Mouse (Mus musculus) forebrain, postnatal 0 days (tissue): Measurements from ENCODE around the gene Ly6g6c. TPM values are rescaled to one million over a fixed set of nuclear protein-coding genes. Genes with fewer than 3 reads are reported as not detected.
A peak's percentile ranks its signal among the peaks of the same experiment; 100 is the strongest.

Experiments
- ATAC-seq: fragments of 200-750 bp; cut with Nextera tagmentation; 2 replicates; pipeline ENCODE4 v1.8.0; 2017; ENCODE audit warnings: mild to moderate bottlenecking, moderate library complexity
- DNase-seq: peaks from one replicate; pipeline ENCODE4 v3.0.0-alpha.2; 2015
- H3K27ac ChIP-seq: fragments of 300-500 bp; sonication (generic); 2 replicates; pipeline ENCODE4 v1.5.1; 2014; ENCODE audit warnings: low read depth, mild to moderate bottlenecking, antibody characterized with exemption, low read length, moderate library complexity, mixed read lengths
- H3K27me3 ChIP-seq: fragments of 300-500 bp; sonication (generic); 2 replicates; pipeline ENCODE4 v1.6.1; 2014; ENCODE audit warnings: mild to moderate bottlenecking, low read length, mixed read lengths; ENCODE audit not compliant: insufficient read depth
- H3K36me3 ChIP-seq: fragments of 300-500 bp; sonication (generic); 2 replicates; pipeline ENCODE4 v1.6.1; 2014; ENCODE audit warnings: mild to moderate bottlenecking, moderate library complexity; ENCODE audit not compliant: insufficient read depth
- H3K4me1 ChIP-seq: fragments of 300-500 bp; sonication (generic); 2 replicates; pipeline ENCODE4 v1.6.1; 2014; ENCODE audit warnings: antibody characterized with exemption; ENCODE audit not compliant: insufficient read depth
- H3K4me2 ChIP-seq: fragments of 300-500 bp; sonication (generic); 2 replicates; pipeline ENCODE4 v1.6.1; 2014; ENCODE audit warnings: low read depth, mild to moderate bottlenecking, moderate library complexity
- H3K4me3 ChIP-seq: fragments of 300-500 bp; sonication (generic); 2 replicates; pipeline ENCODE4 v1.5.1; 2014; ENCODE audit warnings: low read depth, low read length, mixed read lengths
- H3K9ac ChIP-seq: fragments of 300-500 bp; sonication (generic); 2 replicates; pipeline ENCODE4 v1.6.1; 2014; ENCODE audit warnings: mild to moderate bottlenecking
- H3K9me3 ChIP-seq: fragments of 300-500 bp; sonication (generic); 2 replicates; pipeline ENCODE4 v1.6.1; 2016; ENCODE audit warnings: low read length
- CTCF ChIP-seq: sonication (generic); IDR thresholded peaks from 2 replicates; pipeline ENCODE4 v1.5.1; 2016; ENCODE audit warnings: antibody characterized with exemption, control low read depth, low read depth
- WGBS: fragments of 180-500 bp; shearing (Covaris S2); extraction: QIAGEN DNeasy Blood & Tissue Kit; methylation state at CpG from one replicate; pipeline ENCODE4 v1.1.7; 2014; 5-methylcytosine and 5-hydroxymethylcytosine counted together
- polyA plus RNA-seq: library from polyadenylated mRNA; unstranded; fragments of >200 nt; fragmentation: Nextera tagmentation; extraction: Ambion mirVana; gene quantifications from 2 replicates; pipeline ENCODE4 v1.2.1, GENCODE M21; 2015
- total RNA-seq: library from RNA; depleted of rRNA; stranded (reverse); fragments of >200 nt; gene quantifications from 2 replicates; pipeline ENCODE4 v1.2.3, GENCODE M21; 2014; rRNA removed

Ly6g6c gene
- total and polyA plus RNA-seq, 2 experiments from 2014 or later = not detected

DNA sequence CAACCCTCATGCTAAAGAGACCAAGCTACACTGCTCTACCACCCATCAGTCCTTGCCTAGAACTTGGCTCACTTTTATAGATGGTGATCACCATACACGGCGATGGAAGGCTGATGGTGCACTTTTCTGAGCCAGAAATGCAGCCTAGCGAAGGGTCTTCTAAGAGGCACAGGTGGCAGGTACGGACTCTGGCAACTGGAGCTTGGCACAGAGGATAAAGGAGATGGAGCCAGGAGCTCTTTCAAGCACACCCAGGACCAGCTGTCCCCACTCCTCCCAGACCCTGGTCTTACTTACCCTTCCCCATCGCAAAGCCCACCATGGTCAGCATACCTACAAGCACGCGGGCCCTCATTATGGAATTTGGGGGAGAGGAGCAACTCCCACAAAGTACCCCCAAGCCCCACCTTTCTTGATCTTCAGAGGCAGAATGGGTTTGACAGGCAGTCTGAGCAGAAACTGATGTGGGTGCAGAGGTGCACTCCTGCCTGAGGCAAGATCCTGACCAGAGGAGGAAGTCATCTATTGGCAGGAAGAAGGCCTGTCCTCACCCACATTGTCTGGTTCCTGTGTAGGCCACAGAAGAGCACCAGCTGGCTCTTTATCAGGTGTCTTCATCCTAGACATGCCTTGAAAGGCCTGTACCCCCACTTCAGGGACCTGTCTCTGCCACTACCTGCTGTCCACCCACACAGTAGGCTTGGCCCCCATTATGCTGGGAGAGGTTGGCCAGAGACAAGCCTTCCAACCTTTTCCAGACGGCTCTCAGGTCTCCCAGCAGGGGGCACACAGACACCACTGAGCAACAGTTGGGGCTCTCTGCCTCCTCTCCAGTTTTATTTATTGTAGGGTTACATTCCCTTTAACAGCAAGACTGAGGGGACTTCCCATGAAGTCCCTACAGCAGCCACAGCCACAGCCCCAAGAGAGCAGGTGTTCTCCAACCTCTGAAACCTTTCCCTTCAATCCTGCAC is 50.1 kb downstream of the Ly6g6c start, which contains the start of gene Ly6g5b:
Gene Ly6g5b (minus strand): TSS at position 383 of the 974 bp plus-strand sequence.
- ATAC-seq (no peak), DNase-seq (peak; percentile 10)
- no peaks in the 10 kb centered on the region for H3K4me1 ChIP-seq

More for the DNA sequence above, 50.1 kb downstream of the Ly6g6c start, which contains the start of gene Ly6g5b:
- Histone ChIP-seq H3K36me3 (peaks cover 48% of the 10 kb centered on the region), H3K9me3 (no peaks in the 10 kb centered on the region), H3K27ac (no peak within 1 kb of the TSS), H3K4me2 (no peak within 1 kb of the TSS), H3K27me3 (no peaks in the 10 kb centered on the region), H3K4me3 (no peak within 1 kb of the TSS), H3K9ac (no peak within 1 kb of the TSS)
- TF ChIP-seq CTCF = peak; percentile 47
- WGBS = 85% methylated on average over 8 of the region's 8 CpGs

Other genes starting within 250 kb of the Ly6g6c start
Only the 30 nearest of the 45 such genes appear.
- gene Neu1, start 134.1 kb upstream of the Ly6g6c start, total RNA-seq = 36.7 and 36.8 TPM in 2 replicates
- 33.5 and 34.5 TPM in 2 replicates for gene Neu1, start 134.1 kb upstream of the Ly6g6c start, polyA plus RNA-seq
- gene Hspa1b, start 106.2 kb upstream of the Ly6g6c start, total RNA-seq = 5.2 and 8.1 TPM in 2 replicates
- 0.42 and 0.52 TPM in 2 replicates for gene Hspa1b, start 106.2 kb upstream of the Ly6g6c start, polyA plus RNA-seq
- gene Gm20481, start 95.5 kb upstream of the Ly6g6c start, total RNA-seq = not detected in 2 replicates
- gene Gm20481, start 95.5 kb upstream of the Ly6g6c start, polyA plus RNA-seq = not detected in 2 replicates
- 7.9 and 13.8 TPM in 2 replicates for gene Hspa1a, start 93.2 kb upstream of the Ly6g6c start, total RNA-seq
- gene Hspa1a, start 93.2 kb upstream of the Ly6g6c start, polyA plus RNA-seq = 7.6 and 8.5 TPM in 2 replicates
- 0.24 and 0.46 TPM in 2 replicates for gene Hspa1l, start 92.7 kb upstream of the Ly6g6c start, total RNA-seq
- gene Hspa1l, start 92.7 kb upstream of the Ly6g6c start, polyA plus RNA-seq = 0.36 and 0.50 TPM in 2 replicates
- 29.1 and 38.9 TPM in 2 replicates for gene Lsm2, start 83.5 kb upstream of the Ly6g6c start, total RNA-seq
- gene Lsm2, start 83.5 kb upstream of the Ly6g6c start, polyA plus RNA-seq = 111 and 120 TPM in 2 replicates
- gene Vars, start 64.4 kb upstream of the Ly6g6c start, total RNA-seq = 84.4 and 93.4 TPM in 2 replicates
- 36.7 and 45.4 TPM in 2 replicates for gene Vars, start 64.4 kb upstream of the Ly6g6c start, polyA plus RNA-seq
- 0.14 and 0.31 TPM in 2 replicates for gene Vwa7, start 48.8 kb upstream of the Ly6g6c start, total RNA-seq
- gene Vwa7, start 48.8 kb upstream of the Ly6g6c start, polyA plus RNA-seq = 0.08 TPM in 1 of 2 replicates, not detected in the other
- gene Sapcd1, start 37.4 kb upstream of the Ly6g6c start, total RNA-seq = 2.2 and 2.7 TPM in 2 replicates
- 1.6 TPM in 2 replicates for gene Sapcd1, start 37.4 kb upstream of the Ly6g6c start, polyA plus RNA-seq
- gene Msh5, start 18.6 kb upstream of the Ly6g6c start, total RNA-seq = 1.3 and 2.2 TPM in 2 replicates
- 1.1 and 1.3 TPM in 2 replicates for gene Msh5, start 18.6 kb upstream of the Ly6g6c start, polyA plus RNA-seq
- 26.8 and 29.3 TPM in 2 replicates for gene Clic1, start 15.4 kb upstream of the Ly6g6c start, total RNA-seq
- 47.9 and 50.5 TPM in 2 replicates for gene Clic1, start 15.4 kb upstream of the Ly6g6c start, polyA plus RNA-seq
- 167 and 220 TPM in 2 replicates for gene Ddah2, start 6.4 kb upstream of the Ly6g6c start, total RNA-seq
- gene Ddah2, start 6.4 kb upstream of the Ly6g6c start, polyA plus RNA-seq = 261 and 299 TPM in 2 replicates
- gene Mpig6b, start 796 bp downstream of the Ly6g6c start, total RNA-seq = not detected in 2 replicates
- 0.08 TPM in 2 replicates for gene Mpig6b, start 796 bp downstream of the Ly6g6c start, polyA plus RNA-seq
- gene Ly6g6e, start 11.5 kb downstream of the Ly6g6c start, total RNA-seq = 0.38 and 3.9 TPM in 2 replicates
- gene Ly6g6e, start 11.5 kb downstream of the Ly6g6c start, polyA plus RNA-seq = 2.9 and 3.9 TPM in 2 replicates
- 3.8 TPM in 1 of 2 replicates, not detected in the other for gene Ly6g6d, start 12.7 kb downstream of the Ly6g6c start, total RNA-seq
- 1.2 and 1.6 TPM in 2 replicates for gene Ly6g6d, start 12.7 kb downstream of the Ly6g6c start, polyA plus RNA-seq
- gene Ly6g6f, start 20.2 kb downstream of the Ly6g6c start, total RNA-seq = 0.23 TPM in 1 of 2 replicates, not detected in the other
- not detected in 2 replicates for gene Ly6g6f, start 20.2 kb downstream of the Ly6g6c start, polyA plus RNA-seq
- gene Abhd16a, start 23.9 kb downstream of the Ly6g6c start, total RNA-seq = 139 and 202 TPM in 2 replicates
- 92.8 and 96.3 TPM in 2 replicates for gene Abhd16a, start 23.9 kb downstream of the Ly6g6c start, polyA plus RNA-seq
- gene Ly6g5c, start 42.9 kb downstream of the Ly6g6c start, total RNA-seq = not detected in 2 replicates
- not detected in 2 replicates for gene Ly6g5c, start 42.9 kb downstream of the Ly6g6c start, polyA plus RNA-seq
- gene Ly6g5b, start 50.0 kb downstream of the Ly6g6c start, total RNA-seq = 0.54 and 1.1 TPM in 2 replicates
- 0.55 and 1.1 TPM in 2 replicates for gene Ly6g5b, start 50.0 kb downstream of the Ly6g6c start, polyA plus RNA-seq
- gene Gpank1, start 56.1 kb downstream of the Ly6g6c start, total RNA-seq = 16.9 and 20.5 TPM in 2 replicates
- gene Gpank1, start 56.1 kb downstream of the Ly6g6c start, polyA plus RNA-seq = 19.7 and 20.8 TPM in 2 replicates
- gene Csnk2b, start 56.7 kb downstream of the Ly6g6c start, total RNA-seq = 240 and 247 TPM in 2 replicates
- 334 and 335 TPM in 2 replicates for gene Csnk2b, start 56.7 kb downstream of the Ly6g6c start, polyA plus RNA-seq
- gene D17H6S53E, start 61.0 kb downstream of the Ly6g6c start, total RNA-seq = 15.3 and 26.2 TPM in 2 replicates
- 7.4 and 8.0 TPM in 2 replicates for gene D17H6S53E, start 61.0 kb downstream of the Ly6g6c start, polyA plus RNA-seq
- 0.71 and 0.77 TPM in 2 replicates for gene Apom, start 66.7 kb downstream of the Ly6g6c start, total RNA-seq
- not detected in 2 replicates for gene Apom, start 66.7 kb downstream of the Ly6g6c start, polyA plus RNA-seq
- gene Bag6, start 69.8 kb downstream of the Ly6g6c start, total RNA-seq = 285 and 340 TPM in 2 replicates
- gene Bag6, start 69.8 kb downstream of the Ly6g6c start, polyA plus RNA-seq = 68.2 and 71.9 TPM in 2 replicates
- 112 and 155 TPM in 2 replicates for gene Prrc2a, start 99.5 kb downstream of the Ly6g6c start, total RNA-seq
- 56.7 and 85.3 TPM in 2 replicates for gene Prrc2a, start 99.5 kb downstream of the Ly6g6c start, polyA plus RNA-seq
- gene Aif1, start 110.7 kb downstream of the Ly6g6c start, total RNA-seq = 1.9 and 3.6 TPM in 2 replicates
- 8.4 and 10.0 TPM in 2 replicates for gene Aif1, start 110.7 kb downstream of the Ly6g6c start, polyA plus RNA-seq
- gene Lst1, start 123.1 kb downstream of the Ly6g6c start, total RNA-seq = 15.7 and 17.4 TPM in 2 replicates
- gene Lst1, start 123.1 kb downstream of the Ly6g6c start, polyA plus RNA-seq = 11.4 and 12.7 TPM in 2 replicates
- 0.76 and 1.1 TPM in 2 replicates for gene Ltb, start 129.1 kb downstream of the Ly6g6c start, total RNA-seq
- gene Ltb, start 129.1 kb downstream of the Ly6g6c start, polyA plus RNA-seq = 0.64 and 1.1 TPM in 2 replicates
- gene Tnf, start 136.6 kb downstream of the Ly6g6c start, total RNA-seq = 0.71 TPM in 1 of 2 replicates, not detected in the other
- 0.09 TPM in 1 of 2 replicates, not detected in the other for gene Tnf, start 136.6 kb downstream of the Ly6g6c start, polyA plus RNA-seq
- gene Lta, start 140.0 kb downstream of the Ly6g6c start, total RNA-seq = 0.38 TPM in 1 of 2 replicates, not detected in the other
- 0.50 and 0.80 TPM in 2 replicates for gene Lta, start 140.0 kb downstream of the Ly6g6c start, polyA plus RNA-seq